Mouse (Mus musculus) G1E (cell line): ENCODE data around the gene Prkar2a.

Source experiments
- CTCF ChIP-seq: IDR thresholded peaks from 2 replicates; pipeline ENCODE4 v1.5.1; 2012; ENCODE audit warnings: low read depth, low read length, inconsistent platforms, mixed read lengths
- GATA1 ChIP-seq: IDR thresholded peaks from 2 replicates; pipeline ENCODE4 v1.6.1; 2012; ENCODE audit warnings: borderline replicate concordance, low read length, inconsistent platforms, mixed read lengths
- TAL1 ChIP-seq: conservative IDR thresholded peaks from 2 replicates; pipeline ENCODE4 v1.6.1; 2012; ENCODE audit warnings: low read depth, low read length, inconsistent platforms, mixed read lengths

- no peak for TF ChIP-seq CTCF
- TF ChIP-seq GATA1, result no peak
- TF ChIP-seq TAL1, result no peak
Measured at GRCm38 (mm10) chr9:108662660-108663059, 26.5 kb upstream of the Prkar2a start.
